Mouse (Mus musculus): ENCODE measurements around the gene Erf.

DNA sequence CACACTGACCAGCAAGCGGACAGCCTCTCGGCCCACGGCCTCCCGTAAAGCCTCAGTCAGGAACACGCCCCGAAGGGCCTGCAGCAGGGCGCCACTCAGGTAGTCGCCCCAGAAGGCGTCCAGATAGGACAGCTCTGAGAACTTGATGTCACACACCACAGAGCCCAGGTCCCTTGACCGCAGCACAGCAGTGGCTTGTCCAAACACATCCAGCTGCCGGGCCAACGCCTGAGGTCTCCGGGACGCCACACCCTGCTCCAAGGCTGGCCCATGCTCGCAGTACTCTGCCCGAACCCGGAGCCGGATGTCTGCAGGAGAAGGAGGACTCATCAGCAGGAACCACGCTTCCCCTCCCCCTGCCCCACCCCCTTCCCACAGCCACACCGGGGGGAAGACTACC is 46.9 kb downstream of the Erf start:
- TF ChIP-seq CTCF (conservative IDR thresholded peaks at IDR 0.05; ENCODE audit: low read length), result no peak
- TF ChIP-seq NANOG (IDR thresholded peaks at IDR 0.05; ENCODE audit: borderline replicate concordance, low read length), result no peak
- no peak for TF ChIP-seq POU5F1 (IDR thresholded peaks at IDR 0.05; ENCODE audit: borderline replicate concordance, low read length)

Measured in E14TG2a.4 (cell line).